Mouse (Mus musculus): ENCODE results near the gene S1pr2.

Gene S1pr2

GRCm38 (mm10) chr9:21000811-21001210 is 24.2 kb upstream of the S1pr2 start:
- peak; percentile 63 for DNase-seq (ENCODE audit: low read depth)

- DNase-seq (ENCODE audit: low read depth) = peak; percentile 66
Measured at GRCm38 (mm10) chr9:20998337-20998736, 21.8 kb upstream of the S1pr2 start.

GRCm38 (mm10) chr9:20997065-20997464 is 20.5 kb upstream of the S1pr2 start:
- no peak for DNase-seq (ENCODE audit: low read depth)

- DNase-seq (ENCODE audit: low read depth) = peak; percentile 32
Measured at GRCm38 (mm10) chr9:20995069-20995468, 18.5 kb upstream of the S1pr2 start.

GRCm38 (mm10) chr9:20993165-20993898 is 16.8 kb upstream of the S1pr2 start:
- no peak for DNase-seq (ENCODE audit: low read depth)

GRCm38 (mm10) chr9:20991587-20991986 is 15.0 kb upstream of the S1pr2 start:
- no peak for DNase-seq (ENCODE audit: low read depth)

- no peak for DNase-seq (ENCODE audit: low read depth)
Measured at GRCm38 (mm10) chr9:20990861-20991260, 14.3 kb upstream of the S1pr2 start.

- DNase-seq (ENCODE audit: low read depth) = no peak
Measured at GRCm38 (mm10) chr9:20987953-20988352, 11.4 kb upstream of the S1pr2 start.

- DNase-seq (ENCODE audit: low read depth) = no peak
Measured at GRCm38 (mm10) chr9:20986952-20987686, 10.5 kb upstream of the S1pr2 start.

- DNase-seq (ENCODE audit: low read depth) = no peak
Measured at GRCm38 (mm10) chr9:20983169-20983568, 6.6 kb upstream of the S1pr2 start.

- no peak for DNase-seq (ENCODE audit: low read depth)
Measured at GRCm38 (mm10) chr9:20982171-20982570, 5.6 kb upstream of the S1pr2 start.

GRCm38 (mm10) chr9:20979769-20980168 is 3.2 kb upstream of the S1pr2 start:
- no peak for DNase-seq (ENCODE audit: low read depth)

- DNase-seq (ENCODE audit: low read depth) = no peak
Measured at GRCm38 (mm10) chr9:20979181-20979580, 2.6 kb upstream of the S1pr2 start.

GRCm38 (mm10) chr9:20978409-20979095 is 2.0 kb upstream of the S1pr2 start:
- no peak for DNase-seq (ENCODE audit: low read depth)

- DNase-seq (ENCODE audit: low read depth) = no peak
Measured at GRCm38 (mm10) chr9:20976961-20977689, 544 bp upstream of the S1pr2 start.

GRCm38 (mm10) chr9:20975431-20976215 is 958 bp downstream of the S1pr2 start:
- DNase-seq (ENCODE audit: low read depth) = no peak

GRCm38 (mm10) chr9:20973682-20974075 is 2.9 kb downstream of the S1pr2 start:
- peak; percentile 62 for DNase-seq (ENCODE audit: low read depth)

GRCm38 (mm10) chr9:20973001-20973681 is 3.4 kb downstream of the S1pr2 start:
- DNase-seq (ENCODE audit: low read depth) = no peak

- no peak for DNase-seq (ENCODE audit: low read depth)
Measured at GRCm38 (mm10) chr9:20972141-20972992, 4.2 kb downstream of the S1pr2 start.

- no peak for DNase-seq (ENCODE audit: low read depth)
Measured at GRCm38 (mm10) chr9:20971751-20972140, 4.8 kb downstream of the S1pr2 start.

Measured in 416B (cell line).